Mouse (Mus musculus) liver (tissue): ENCODE results near the gene Zdhhc19.

Source experiments
- DNase-seq: peaks from one replicate; pipeline ENCODE4 v3.0.0-alpha.2; 2020; ENCODE audit warnings: mixed read lengths

Zdhhc19 gene

GRCm38 (mm10) chr16:32495965-32496364 lies at the start of gene Zdhhc19:
TSS of gene Zdhhc19 (plus strand) at chr16:32496265.
- no peak for DNase-seq

GRCm38 (mm10) chr16:32446563-32447138 lies 49.4 kb upstream of the Zdhhc19 start:
- DNase-seq: no peak

DNA sequence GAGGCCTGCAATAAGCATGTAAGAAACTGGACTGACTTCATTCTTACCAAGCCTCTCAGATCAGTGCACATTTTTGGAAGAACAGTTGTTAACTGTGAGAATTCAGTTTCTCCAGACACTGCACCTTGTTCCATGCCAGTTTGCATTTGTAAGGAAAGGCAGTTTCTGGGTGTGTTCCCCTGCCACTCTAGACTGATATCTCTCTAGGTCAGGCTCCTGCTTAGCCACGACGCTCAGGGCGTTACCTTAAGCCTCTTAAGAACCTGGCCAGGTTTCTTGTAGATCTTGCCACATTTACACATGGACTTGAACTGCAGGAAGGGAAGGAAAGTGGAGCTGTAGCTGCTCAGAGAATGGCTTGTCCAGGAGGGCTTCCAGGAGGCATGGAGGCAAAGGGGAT lies 46.4 kb upstream of the Zdhhc19 start:
- peak; percentile 80 for DNase-seq

GRCm38 (mm10) chr16:32450133-32450532 lies 45.9 kb upstream of the Zdhhc19 start:
- DNase-seq: no peak

- peak; percentile 22 for DNase-seq
Observed at GRCm38 (mm10) chr16:32453102-32453501, 43.0 kb upstream of the Zdhhc19 start.

- no peak for DNase-seq
Observed at GRCm38 (mm10) chr16:32454646-32455045, 41.4 kb upstream of the Zdhhc19 start.

GRCm38 (mm10) chr16:32456086-32456485 lies 40.0 kb upstream of the Zdhhc19 start:
- DNase-seq: peak; percentile 42

GRCm38 (mm10) chr16:32456761-32457160 lies 39.3 kb upstream of the Zdhhc19 start:
- DNase-seq: no peak

DNA sequence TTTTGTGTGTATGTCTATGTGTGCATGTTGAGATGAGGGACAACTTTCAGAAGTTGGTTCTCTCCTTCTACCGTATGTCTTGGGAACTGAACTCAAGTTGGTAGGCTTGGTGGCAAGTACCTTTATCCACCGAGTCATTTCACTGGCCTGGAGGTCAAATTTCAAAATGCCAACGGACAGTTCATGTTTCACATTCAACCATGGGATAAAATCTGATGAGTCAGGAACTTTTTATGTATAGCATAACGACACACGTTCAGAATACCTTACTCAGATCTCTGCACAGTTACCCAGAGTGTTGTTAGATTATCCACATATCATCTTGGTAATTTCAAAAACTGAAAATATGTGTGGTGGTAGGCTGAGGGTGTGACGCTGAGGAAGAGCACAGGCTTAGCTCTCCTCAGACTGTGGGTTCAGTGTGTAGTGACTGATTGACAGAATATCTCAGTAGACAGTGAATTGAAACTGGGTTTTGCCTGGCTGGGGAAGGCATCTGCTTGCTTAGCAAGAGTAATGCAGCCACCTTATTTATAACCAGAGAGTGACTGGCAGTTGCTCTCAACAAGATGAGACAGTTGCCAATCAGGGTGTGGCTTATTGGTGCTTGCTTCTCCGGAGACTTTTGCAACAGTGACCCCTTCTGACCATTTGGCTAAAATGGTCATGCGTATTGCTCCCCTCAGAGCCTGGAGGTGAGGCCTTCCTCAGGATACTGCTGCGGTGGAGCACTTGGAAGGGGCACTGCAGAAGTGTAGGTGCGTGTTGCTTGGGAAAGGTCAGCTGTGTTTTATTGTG lies 38.3 kb upstream of the Zdhhc19 start:
- DNase-seq: peak; percentile 71

DNA sequence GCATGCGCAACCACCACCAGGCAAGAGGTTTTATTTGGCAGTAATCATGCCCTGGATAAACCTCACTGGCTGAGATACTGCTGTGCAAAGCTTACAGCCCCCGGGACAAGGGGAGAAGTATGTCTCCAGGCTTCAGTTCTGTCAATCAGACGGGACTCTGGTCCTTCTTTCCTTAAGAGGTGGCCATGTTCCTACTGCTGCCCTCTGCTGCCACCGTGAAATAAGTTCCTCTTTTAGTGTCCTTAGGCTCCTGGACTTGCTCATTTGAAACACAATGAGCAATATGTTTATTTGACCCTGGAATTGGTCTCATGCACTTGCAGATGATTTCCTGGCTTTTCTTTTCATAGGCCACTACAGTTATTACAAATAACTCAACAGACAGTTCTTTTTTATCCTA lies 35.5 kb upstream of the Zdhhc19 start:
- DNase-seq: no peak

- DNase-seq: no peak
Observed at GRCm38 (mm10) chr16:32461713-32462112, 34.4 kb upstream of the Zdhhc19 start.

DNA sequence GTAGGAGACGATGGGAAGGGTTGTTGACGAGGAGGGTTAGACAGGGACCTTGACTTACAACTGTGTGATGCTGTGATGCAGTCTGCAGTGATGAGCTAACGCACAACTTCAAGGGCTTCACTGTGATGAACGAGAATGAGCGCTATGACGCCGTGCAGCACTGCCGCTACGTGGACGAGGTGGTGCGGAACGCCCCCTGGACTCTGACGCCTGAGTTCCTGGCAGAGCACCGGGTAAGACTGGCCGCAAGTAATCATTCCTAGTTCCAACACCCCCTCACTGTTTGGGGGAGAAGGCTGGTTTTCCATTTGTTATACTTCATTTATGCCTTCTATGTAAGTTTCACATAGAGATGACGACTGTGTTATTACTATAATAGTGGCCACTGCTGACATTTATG lies 33.1 kb upstream of the Zdhhc19 start:
- no peak for DNase-seq

- DNase-seq: no peak
Observed at GRCm38 (mm10) chr16:32463426-32463825, 32.6 kb upstream of the Zdhhc19 start.

- DNase-seq: no peak
Observed at GRCm38 (mm10) chr16:32464908-32465307, 31.2 kb upstream of the Zdhhc19 start.

- DNase-seq: no peak
Observed at GRCm38 (mm10) chr16:32468488-32468887, 27.6 kb upstream of the Zdhhc19 start.

- no peak for DNase-seq
Observed at GRCm38 (mm10) chr16:32469404-32470105, 26.5 kb upstream of the Zdhhc19 start.

DNA sequence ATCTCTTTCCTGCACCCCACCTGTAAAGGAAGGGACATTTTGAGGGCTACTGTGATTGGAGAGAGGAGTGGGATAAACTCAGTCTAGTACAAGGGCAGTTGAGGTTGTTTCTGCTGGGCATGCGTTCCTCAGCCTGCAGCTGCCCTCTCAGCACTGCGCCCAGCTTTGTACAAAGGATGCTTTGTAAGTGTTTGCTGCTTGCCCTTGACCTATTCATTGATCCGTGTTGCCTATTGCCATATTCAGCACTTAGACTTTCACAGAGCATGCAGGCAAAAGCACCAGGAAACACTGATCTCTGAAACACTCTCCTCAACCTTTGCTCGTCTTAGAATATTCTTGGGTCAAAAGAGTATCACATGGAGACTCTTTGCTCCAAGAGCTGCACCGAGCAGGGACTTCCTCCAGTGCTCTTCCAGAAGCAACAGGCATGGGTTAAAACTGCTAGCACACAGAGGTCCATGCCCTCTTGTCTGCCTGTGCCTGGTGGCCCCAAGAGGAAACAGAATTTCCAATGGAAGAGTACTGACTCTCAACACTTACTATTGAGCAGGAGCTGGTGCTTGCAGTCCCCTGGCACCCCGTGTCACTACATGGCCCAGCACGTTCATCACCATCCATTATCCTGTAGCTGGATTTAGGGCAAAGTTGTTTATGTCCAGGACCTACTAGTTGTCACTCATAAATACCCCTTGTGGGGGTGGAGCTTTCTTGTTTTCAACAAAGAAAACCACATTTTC lies 23.6 kb upstream of the Zdhhc19 start:
- DNase-seq: no peak

- DNase-seq: no peak
Observed at GRCm38 (mm10) chr16:32477315-32477714, 18.8 kb upstream of the Zdhhc19 start.

GRCm38 (mm10) chr16:32479415-32479814 lies 16.6 kb upstream of the Zdhhc19 start:
- DNase-seq: no peak

DNA sequence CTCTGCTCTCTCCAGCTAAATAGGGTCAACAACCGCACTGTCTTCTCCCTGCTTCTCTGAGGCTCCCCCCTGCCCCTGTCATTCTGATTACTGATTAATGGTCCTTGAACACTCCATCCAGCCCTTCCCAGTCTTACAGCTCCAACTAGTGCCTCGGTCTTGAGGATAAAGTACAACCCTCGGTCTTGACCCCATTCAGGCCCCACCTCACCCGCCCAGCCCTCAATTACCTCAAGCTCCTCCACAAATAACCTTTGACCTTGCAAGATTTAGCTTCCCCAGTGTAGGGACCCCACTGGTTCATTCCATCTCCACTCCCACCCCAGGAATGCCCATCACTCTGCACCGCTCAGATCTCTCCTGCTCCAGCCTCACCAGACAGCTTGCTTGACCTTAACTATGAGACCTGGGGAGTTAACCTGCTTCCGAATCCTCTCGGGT lies 11.6 kb upstream of the Zdhhc19 start:
- no peak for DNase-seq

DNA sequence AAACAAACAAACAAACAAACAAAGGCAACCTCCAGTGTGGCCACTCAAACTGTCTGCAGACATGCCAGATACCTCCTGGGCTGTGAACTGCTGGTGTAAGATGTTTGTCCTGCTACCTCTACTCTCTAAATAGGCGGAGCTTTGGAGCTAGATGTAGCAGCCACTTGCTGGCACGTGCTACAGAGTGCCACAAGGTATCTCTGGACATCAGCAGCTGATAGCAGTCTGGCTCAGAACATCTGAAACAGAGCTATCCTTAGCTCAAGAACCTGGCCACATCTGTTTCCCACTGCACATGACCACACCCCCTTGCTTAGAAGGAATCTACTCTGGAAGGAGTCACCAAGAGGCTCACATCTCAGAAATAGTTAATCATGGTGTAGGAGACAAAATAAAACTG lies 10.9 kb upstream of the Zdhhc19 start:
- no peak for DNase-seq

DNA sequence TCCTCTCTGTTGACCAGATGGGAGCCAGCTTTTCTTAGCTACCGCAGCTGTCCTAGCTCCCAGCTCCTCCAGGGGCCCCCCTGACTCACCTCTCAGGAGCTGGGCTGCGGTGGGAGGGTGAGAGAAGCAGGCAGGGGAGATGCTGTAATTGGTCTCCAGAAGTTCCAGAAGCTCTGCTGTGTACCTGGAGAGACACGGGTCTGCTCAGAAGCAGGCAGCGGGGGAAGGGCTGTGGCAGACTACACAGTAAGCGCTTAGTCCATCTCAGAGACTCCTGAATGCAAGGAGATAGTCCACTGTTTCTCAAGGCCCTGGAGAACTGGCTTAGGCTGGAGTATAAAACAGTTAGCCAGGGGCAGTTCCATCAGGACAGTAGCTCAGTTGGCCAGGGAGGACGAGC lies 10.0 kb upstream of the Zdhhc19 start:
- no peak for DNase-seq
